Mouse (Mus musculus): ENCODE measurements around the gene Cdca7l.
"Not testable (repeated sequence)": the region's sequence is repeated elsewhere in the genome, so short reads cannot be mapped to it uniquely, and the experiment has no call there.

Gene Cdca7l

GRCm38 (mm10) chr12:117857884-117858283 lies 53.8 kb downstream of the Cdca7l start:
- DNase-seq (ENCODE audit: low read depth in 2 of 2, low spot score in 2 of 2) = no peak

GRCm38 (mm10) chr12:117860840-117861239 lies 56.8 kb downstream of the Cdca7l start:
- DNase-seq (ENCODE audit: low read depth in 2 of 2, low spot score in 2 of 2) = no peak

DNA sequence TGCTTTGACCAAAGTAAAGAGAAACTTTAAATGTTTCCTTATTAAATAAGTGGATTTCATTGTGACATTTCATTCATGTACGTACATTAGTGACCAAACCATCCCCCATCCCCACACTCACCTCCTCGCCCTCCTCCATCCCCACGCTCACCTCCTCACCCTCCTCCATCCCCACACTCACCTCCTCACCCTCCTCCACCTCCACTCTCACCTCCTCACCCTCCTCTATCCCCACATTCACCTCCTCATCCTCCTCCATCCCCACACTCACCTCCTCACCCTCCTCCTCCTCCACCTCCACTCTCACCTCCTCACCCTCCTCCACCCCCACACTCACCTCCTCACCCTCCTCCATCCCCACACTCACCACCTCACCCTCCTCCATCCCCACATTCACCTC lies 57.2 kb downstream of the Cdca7l start:
- no peak for DNase-seq (ENCODE audit: low read depth in 2 of 2, low spot score in 2 of 2)

- DNase-seq (ENCODE audit: low read depth in 2 of 2, low spot score in 2 of 2) = no peak
Measured at GRCm38 (mm10) chr12:117862655-117863054, 58.6 kb downstream of the Cdca7l start.

DNA sequence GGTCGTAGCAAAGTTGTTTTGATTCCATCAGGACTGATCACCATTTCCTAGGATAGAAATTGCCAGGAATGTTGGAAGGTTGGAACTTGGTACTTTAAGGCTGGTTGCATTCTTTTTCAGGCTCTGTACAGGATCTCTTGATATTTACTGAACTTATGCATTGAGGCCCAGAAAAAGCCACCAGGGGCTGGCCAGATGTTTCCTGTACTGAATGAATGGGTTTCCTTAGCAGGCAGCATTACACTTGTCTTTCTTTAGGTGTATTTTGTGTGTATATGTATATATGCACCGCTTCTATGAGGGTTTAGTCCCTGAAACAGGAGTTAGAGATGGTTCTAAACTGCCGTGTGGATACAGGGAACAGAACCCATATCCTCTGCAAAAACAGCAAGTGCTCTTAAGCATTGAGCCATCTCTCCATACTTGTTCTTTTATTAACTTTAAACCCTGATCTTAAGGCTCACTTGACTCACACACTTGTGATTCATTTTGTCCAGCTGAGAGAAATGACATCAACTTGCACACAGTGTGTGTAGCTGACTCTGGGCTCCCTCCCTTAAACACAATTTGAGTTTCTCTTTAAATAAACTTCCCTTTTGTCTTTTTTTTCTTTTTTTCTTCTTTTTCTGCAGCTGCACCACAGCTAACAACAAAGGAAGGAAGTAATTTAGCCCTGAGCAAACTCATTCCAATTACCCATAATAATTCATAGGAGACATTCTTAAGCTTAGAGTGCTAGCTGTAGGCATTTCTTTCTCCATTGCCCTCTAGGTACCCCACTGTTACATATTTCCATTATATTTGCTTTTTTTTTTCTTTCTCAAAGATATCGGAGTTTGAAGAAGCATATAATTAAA lies 63.8 kb downstream of the Cdca7l start:
- DNase-seq (ENCODE audit: low read depth in 2 of 2, low spot score in 2 of 2) = no peak

- no peak for DNase-seq (ENCODE audit: low read depth in 2 of 2, low spot score in 2 of 2)
Measured at GRCm38 (mm10) chr12:117872265-117872664, 68.2 kb downstream of the Cdca7l start.

- DNase-seq (ENCODE audit: low read depth in 2 of 2, low spot score in 2 of 2) = no peak
Measured at GRCm38 (mm10) chr12:117878341-117878740, 74.3 kb downstream of the Cdca7l start.

DNA sequence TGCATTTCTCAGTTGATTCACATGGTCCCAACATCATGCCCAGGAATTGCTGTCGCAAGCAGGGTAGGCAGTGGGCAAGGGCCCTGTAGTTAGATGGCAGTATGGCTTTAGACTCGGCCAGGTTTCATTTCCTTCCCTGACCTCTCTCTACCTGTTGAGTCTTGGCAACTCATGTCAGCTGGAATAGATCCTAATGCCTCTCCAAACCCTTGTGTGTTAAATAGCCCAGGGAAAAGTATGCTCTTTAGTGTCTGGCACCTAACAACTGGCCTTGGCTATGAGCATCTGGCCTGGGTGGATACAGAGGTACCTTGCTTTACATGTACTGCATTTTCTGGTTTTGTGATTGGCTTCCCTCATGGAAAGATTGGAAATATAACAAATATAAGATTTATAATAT lies 80.5 kb downstream of the Cdca7l start:
- DNase-seq (ENCODE audit: low read depth in 2 of 2, low spot score in 2 of 2) = no peak

GRCm38 (mm10) chr12:117887422-117887821 lies 83.3 kb downstream of the Cdca7l start:
- DNase-seq (ENCODE audit: low read depth in 2 of 2, low spot score in 2 of 2) = no peak

DNA sequence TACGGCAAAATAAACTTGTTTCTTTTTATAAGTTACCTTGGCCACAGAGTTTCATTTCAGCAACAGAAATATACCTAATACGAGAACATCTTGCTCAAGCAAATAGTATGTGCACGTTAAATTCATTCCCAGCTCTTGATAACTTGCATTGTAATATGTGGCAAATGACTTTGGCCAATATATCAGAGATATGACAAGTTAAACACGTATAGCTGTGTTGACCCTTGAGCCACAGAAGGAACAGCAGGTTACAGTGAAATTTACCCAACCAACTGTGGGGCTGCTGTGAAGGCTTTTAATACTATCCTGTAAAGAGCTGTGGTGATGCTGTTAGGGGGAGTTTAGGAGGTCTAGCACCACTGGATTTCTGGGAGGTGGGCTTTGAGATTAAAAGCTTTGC lies 96.7 kb downstream of the Cdca7l start:
- not testable (repeated sequence) for DNase-seq (ENCODE audit: low read depth in 2 of 2, low spot score in 2 of 2)

DNA sequence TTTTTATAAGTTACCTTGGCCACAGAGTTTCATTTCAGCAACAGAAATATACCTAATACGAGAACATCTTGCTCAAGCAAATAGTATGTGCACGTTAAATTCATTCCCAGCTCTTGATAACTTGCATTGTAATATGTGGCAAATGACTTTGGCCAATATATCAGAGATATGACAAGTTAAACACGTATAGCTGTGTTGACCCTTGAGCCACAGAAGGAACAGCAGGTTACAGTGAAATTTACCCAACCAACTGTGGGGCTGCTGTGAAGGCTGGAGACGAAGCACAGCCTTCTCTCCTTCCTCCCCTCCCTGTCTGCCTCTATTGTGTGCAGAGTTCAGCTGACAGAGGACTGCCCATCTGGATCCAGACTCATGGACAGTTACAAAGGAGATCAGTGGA lies 97.3 kb downstream of the Cdca7l start:
- not testable (repeated sequence) for DNase-seq (ENCODE audit: low read depth in 2 of 2, low spot score in 2 of 2)

- DNase-seq (ENCODE audit: low read depth in 2 of 2, low spot score in 2 of 2) = no peak
Measured at GRCm38 (mm10) chr12:117903671-117904070, 99.6 kb downstream of the Cdca7l start.

GRCm38 (mm10) chr12:117905232-117905840 lies 101.2 kb downstream of the Cdca7l start:
- not testable (repeated sequence) for DNase-seq (ENCODE audit: low read depth in 2 of 2, low spot score in 2 of 2)

DNA sequence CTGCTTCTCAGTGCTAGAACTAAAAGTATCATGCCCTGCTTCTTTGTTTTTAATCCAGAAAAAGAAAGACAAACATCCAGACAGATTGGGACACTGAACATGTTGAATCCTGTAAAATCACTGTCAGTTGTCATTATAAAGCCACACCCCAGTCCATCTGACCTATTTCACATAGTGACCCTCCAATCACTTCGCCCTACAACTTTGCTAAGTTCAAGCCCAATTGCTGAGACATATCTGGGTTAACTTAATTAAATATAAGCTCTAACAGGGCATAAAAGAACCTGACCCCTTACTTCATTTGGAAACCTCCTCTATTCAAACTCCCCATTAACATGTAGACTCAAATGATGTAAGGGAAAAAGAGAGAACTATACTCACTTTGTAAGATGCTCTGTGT lies 107.3 kb downstream of the Cdca7l start:
- no peak for DNase-seq (ENCODE audit: low read depth in 2 of 2, low spot score in 2 of 2)

DNA sequence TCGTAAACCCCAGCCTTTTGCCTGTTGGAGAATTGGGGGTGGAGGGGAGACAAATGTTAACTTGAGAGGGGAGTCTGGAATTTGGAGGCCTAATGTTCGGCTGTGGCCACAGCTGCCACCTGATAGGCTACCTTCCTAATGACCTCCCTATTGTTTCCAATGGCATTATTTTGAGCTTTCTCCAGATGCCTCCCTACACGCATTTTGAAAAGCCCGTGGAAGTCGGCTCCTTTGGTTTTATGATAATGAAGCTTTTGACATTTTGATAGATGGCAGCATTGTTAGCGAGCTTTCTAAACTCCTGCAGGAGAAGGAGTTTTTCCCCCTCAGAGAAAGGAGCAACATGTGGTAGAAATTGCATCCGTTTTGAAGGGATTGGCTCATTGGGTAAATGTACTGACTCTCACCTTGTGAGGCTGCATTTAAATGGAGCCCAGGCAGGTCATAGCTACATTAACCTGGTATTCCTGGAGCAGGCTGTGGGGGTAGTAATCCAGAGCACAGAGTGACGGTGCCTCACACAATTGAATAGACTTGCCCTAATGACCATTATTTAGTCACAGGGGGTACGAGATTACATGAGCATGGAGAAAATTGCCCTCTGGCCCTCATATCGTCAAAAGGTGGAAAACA lies 110.6 kb downstream of the Cdca7l start:
- DNase-seq (ENCODE audit: low read depth in 2 of 2, low spot score in 2 of 2) = no peak

GRCm38 (mm10) chr12:117915826-117916588 lies 111.9 kb downstream of the Cdca7l start:
- DNase-seq (ENCODE audit: low read depth in 2 of 2, low spot score in 2 of 2) = no peak

Data from CD8-positive naive resting alpha-beta T cell, adult 2 months (primary cell).